Mouse (Mus musculus): Measurements from ENCODE around the gene Tead2.

- TF ChIP-seq POLR2A (IDR thresholded peaks at IDR 0.05; ENCODE audit: low read depth, low read length), result no peak
- TF ChIP-seq CTCF (IDR thresholded peaks at IDR 0.05; ENCODE audit: extremely low read depth, insufficient read length, insufficient replicate concordance, low read depth, low read length), result no peak
Observed at GRCm38 (mm10) chr7:45198961-45199360, 16.6 kb upstream of the Tead2 start.

Data from small intestine, adult 2 months (tissue).